Comparison of ENCODE assay signal across 10 mouse cellular contexts in the genomic region with DNA sequence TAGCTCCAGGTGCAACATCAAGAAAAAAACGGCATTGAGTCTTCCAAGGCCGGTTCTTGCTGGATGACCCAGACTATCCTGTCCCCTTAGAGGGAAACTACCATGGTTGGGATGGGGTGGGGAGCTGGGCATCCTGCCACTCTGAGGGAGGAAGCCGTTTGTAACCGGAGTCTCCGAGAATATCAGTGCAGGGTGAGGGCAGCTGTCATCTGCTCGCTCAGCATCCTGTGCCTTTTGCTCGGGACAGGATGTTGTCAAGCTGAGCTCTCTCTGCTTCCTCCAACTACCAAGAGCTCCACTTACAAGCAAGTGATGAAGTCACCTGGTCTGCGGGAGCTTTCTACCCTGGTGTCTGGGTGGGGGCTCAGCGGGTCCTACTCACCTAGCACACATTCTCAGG. TPM values are rescaled to one million over a fixed set of nuclear protein-coding genes. Genes with fewer than 3 reads are reported as not detected.
DNase-seq lines count a peak whose midpoint lies in the region; ATAC-seq lines count a peak whose summit lies in the region.
"Had no signal": no experiment of that assay in that cellular context is flagged by ENCODE, and none has a peak within 500 bp of the region (broad histone marks: within the 10 kb centered on the region; RNA-seq: fewer than 3 reads in every experiment).

No protein-coding gene starts in this region.

- peak overlapping the region; percentile 33; the same call in 1 of the 2 replicates for H3K9ac ChIP-seq in heart, embryonic 13.5 days
- H3K9ac ChIP-seq in heart, embryonic 11.5 days (ENCODE audit: low read depth, low read length), result no peak overlapping the region
- H3K9ac ChIP-seq in kidney, embryonic 16.5 days (replicated peaks; ENCODE audit: low read length), result no peak overlapping the region
- no peak overlapping the region for H3K9ac ChIP-seq in hindbrain, embryonic 13.5 days
- H3K9ac ChIP-seq: limb, embryonic 13.5 days had no signal

- H3K9me3 ChIP-seq in heart, embryonic 13.5 days, result no peaks in the 10 kb centered on the region
- no peaks in the 10 kb centered on the region for H3K9me3 ChIP-seq in heart, embryonic 11.5 days (replicated peaks; ENCODE audit: control insufficient read depth, low read length)
- H3K9me3 ChIP-seq in kidney, embryonic 16.5 days (ENCODE audit: low read length), result no peaks in the 10 kb centered on the region
- H3K9me3 ChIP-seq in hindbrain, embryonic 13.5 days, result no peaks in the 10 kb centered on the region
- H3K9me3 ChIP-seq: limb, embryonic 13.5 days had no signal

- no peak for DNase-seq in frontal cortex, adult 2 months (ENCODE audit: extremely low spot score in 1 of 2, low spot score in 1 of 2)
- DNase-seq in cerebellum, postnatal 14 days, result no peak
- DNase-seq: cerebellum, adult 9-10 months had no signal

- H3K4me3 ChIP-seq in heart, embryonic 13.5 days, result no peak overlapping the region
- H3K4me3 ChIP-seq in heart, embryonic 11.5 days (ENCODE audit: low read depth, low read length), result no peak overlapping the region
- H3K4me3 ChIP-seq in kidney, embryonic 16.5 days (ENCODE audit: low read length), result no peak overlapping the region
- no peak overlapping the region for H3K4me3 ChIP-seq in hindbrain, embryonic 13.5 days
- H3K4me3 ChIP-seq: limb, embryonic 13.5 days had no signal

- peaks cover 33% of the 10 kb centered on the region for H3K36me3 ChIP-seq in heart, embryonic 13.5 days
- peaks cover 11% of the 10 kb centered on the region for H3K36me3 ChIP-seq in heart, embryonic 11.5 days (ENCODE audit: control insufficient read depth, insufficient read depth, low read length)
- peaks cover 13% of the 10 kb centered on the region; the same call in 1 of the 2 replicates for H3K36me3 ChIP-seq in kidney, embryonic 16.5 days (ENCODE audit: insufficient read depth, low read length)
- peaks cover 33% of the 10 kb centered on the region for H3K36me3 ChIP-seq in hindbrain, embryonic 13.5 days

- H3K4me1 ChIP-seq in heart, embryonic 13.5 days, result peaks cover 14% of the 10 kb centered on the region
- H3K4me1 ChIP-seq in heart, embryonic 11.5 days (ENCODE audit: control insufficient read depth, insufficient read depth, low read length), result peaks cover 4% of the 10 kb centered on the region
- H3K4me1 ChIP-seq in kidney, embryonic 16.5 days (ENCODE audit: insufficient read depth, low read length), result peaks cover 6% of the 10 kb centered on the region
- peaks cover 10% of the 10 kb centered on the region for H3K4me1 ChIP-seq in hindbrain, embryonic 13.5 days (replicated peaks)

- H3K27ac ChIP-seq in heart, embryonic 13.5 days (replicated peaks), result peak overlapping the region; percentile 24
- H3K27ac ChIP-seq in heart, embryonic 11.5 days (ENCODE audit: low read depth, low read length), result no peak overlapping the region
- H3K27ac ChIP-seq in kidney, embryonic 16.5 days (ENCODE audit: low read length), result peak overlapping the region; percentile 49
- no peak overlapping the region for H3K27ac ChIP-seq in hindbrain, embryonic 13.5 days
- H3K27ac ChIP-seq: limb, embryonic 13.5 days had no signal

- H3K27me3 ChIP-seq in heart, embryonic 13.5 days (replicated peaks), result no peaks in the 10 kb centered on the region
- no peaks in the 10 kb centered on the region for H3K27me3 ChIP-seq in heart, embryonic 11.5 days (ENCODE audit: control insufficient read depth, insufficient read depth, low read length)
- H3K27me3 ChIP-seq in kidney, embryonic 16.5 days (ENCODE audit: insufficient read depth, low read length), result no peaks in the 10 kb centered on the region
- H3K27me3 ChIP-seq in hindbrain, embryonic 13.5 days, result no peaks in the 10 kb centered on the region
- H3K27me3 ChIP-seq: limb, embryonic 13.5 days had no signal

- ATAC-seq in heart, embryonic 13.5 days (ENCODE audit: extremely low read depth, insufficient number of reproducible peaks, low FRiP score, low TSS enrichment), result no peak
- no peak for ATAC-seq in heart, embryonic 11.5 days (replicated peaks; ENCODE audit: insufficient number of reproducible peaks, low FRiP score, low TSS enrichment)
- peak; percentile 75 for ATAC-seq in activated CD4-positive, CD25-positive, alpha-beta regulatory T cell, adult 4 months
- ATAC-seq in kidney, embryonic 16.5 days (ENCODE audit: low FRiP score, low TSS enrichment), result no peak
- ATAC-seq in neutrophil, adult 5-6 weeks (ENCODE audit: extremely low read depth, insufficient number of reproducible peaks, low FRiP score, poor library complexity, severe bottlenecking), result peak; percentile 13; the same call in 1 of the 2 replicates
- no peak for ATAC-seq in hindbrain, embryonic 13.5 days (ENCODE audit: low FRiP score)

- 47% methylated on average over 9 of the region's 9 CpGs for WGBS in heart, embryonic 13.5 days
- WGBS in heart, embryonic 11.5 days (ENCODE audit: insufficient replicate concordance), result 49% methylated on average over 9 of the region's 9 CpGs
- WGBS in kidney, embryonic 16.5 days, result 56% methylated on average over 9 of the region's 9 CpGs
- 69% methylated on average over 9 of the region's 9 CpGs for WGBS in hindbrain, embryonic 13.5 days

- no peak overlapping the region for H3K4me2 ChIP-seq in heart, embryonic 13.5 days
- H3K4me2 ChIP-seq in heart, embryonic 11.5 days, result no peak overlapping the region
- no peak overlapping the region for H3K4me2 ChIP-seq in kidney, embryonic 16.5 days (replicated peaks; ENCODE audit: low read depth, low read length)
- H3K4me2 ChIP-seq in hindbrain, embryonic 13.5 days, result no peak overlapping the region
- H3K4me2 ChIP-seq: limb, embryonic 13.5 days had no signal

RNA-seq across cellular contexts. Expression of gene Csnk1g2, which starts 4.5 kb away (rescaled TPM):
- polyA plus RNA-seq in heart, embryonic 13.5 days (2015; fragmentation: Nextera tagmentation; extraction: Ambion mirVana), result 87.5 and 89.0 TPM in 2 replicates
- 64.6 and 67.6 TPM in 2 replicates for polyA plus RNA-seq in heart, embryonic 11.5 days (2014; fragmentation: Nextera tagmentation; extraction: Ambion mirVana)
- 10 to 100 TPM; 13.3 to 16.1 TPM for polyA plus RNA-seq in activated CD4-positive, CD25-positive, alpha-beta regulatory T cell, adult 4 months (2017; shearing (Covaris generic))
- polyA plus RNA-seq in kidney, embryonic 16.5 days (2015; fragmentation: Nextera tagmentation; extraction: Ambion mirVana), result 30.8 and 93.6 TPM in 2 replicates
- total RNA-seq in neutrophil, adult 5-6 weeks (2017), result 216 and 221 TPM in 2 replicates
- polyA plus RNA-seq in frontal cortex, adult 2 months (2012; rRNA removed), result 252 and 270 TPM in 2 replicates
- polyA plus RNA-seq in hindbrain, embryonic 13.5 days (2015; fragmentation: Nextera tagmentation; extraction: Ambion mirVana), result 98.5 and 102 TPM in 2 replicates

RNA-seq across cellular contexts. Expression of gene Gm49322, which starts 12.4 kb away (rescaled TPM):
- 1.5 and 1.7 TPM in 2 replicates for polyA plus RNA-seq in heart, embryonic 13.5 days (2015; fragmentation: Nextera tagmentation; extraction: Ambion mirVana)
- polyA plus RNA-seq in heart, embryonic 11.5 days (2014; fragmentation: Nextera tagmentation; extraction: Ambion mirVana), result 0.83 and 0.84 TPM in 2 replicates
- 10 to 100 TPM in 1 of 2 experiments, 1 to 10 TPM in 1; 9.5 to 11.5 TPM for polyA plus RNA-seq in activated CD4-positive, CD25-positive, alpha-beta regulatory T cell, adult 4 months (2017; shearing (Covaris generic))
- polyA plus RNA-seq in kidney, embryonic 16.5 days (2015; fragmentation: Nextera tagmentation; extraction: Ambion mirVana), result 4.2 and 4.8 TPM in 2 replicates
- 0.74 and 1.3 TPM in 2 replicates for total RNA-seq in neutrophil, adult 5-6 weeks (2017)
- 2.8 and 3.1 TPM in 2 replicates for polyA plus RNA-seq in frontal cortex, adult 2 months (2012; rRNA removed)
- 3.1 and 3.3 TPM in 2 replicates for polyA plus RNA-seq in hindbrain, embryonic 13.5 days (2015; fragmentation: Nextera tagmentation; extraction: Ambion mirVana)

RNA-seq across cellular contexts. Expression of gene Adat3, which starts 15.5 kb away (rescaled TPM):
- polyA plus RNA-seq in heart, embryonic 13.5 days (2015; fragmentation: Nextera tagmentation; extraction: Ambion mirVana), result 4.4 and 5.6 TPM in 2 replicates
- polyA plus RNA-seq in heart, embryonic 11.5 days (2014; fragmentation: Nextera tagmentation; extraction: Ambion mirVana), result 6.2 and 6.6 TPM in 2 replicates
- polyA plus RNA-seq in activated CD4-positive, CD25-positive, alpha-beta regulatory T cell, adult 4 months (2017; shearing (Covaris generic)), result 1 to 10 TPM; 2.5 to 3.7 TPM
- 8.7 and 10.4 TPM in 2 replicates for polyA plus RNA-seq in kidney, embryonic 16.5 days (2015; fragmentation: Nextera tagmentation; extraction: Ambion mirVana)
- total RNA-seq in neutrophil, adult 5-6 weeks (2017), result not detected in 2 replicates
- polyA plus RNA-seq in frontal cortex, adult 2 months (2012; rRNA removed), result 5.6 and 8.1 TPM in 2 replicates
- polyA plus RNA-seq in hindbrain, embryonic 13.5 days (2015; fragmentation: Nextera tagmentation; extraction: Ambion mirVana), result 4.4 and 6.4 TPM in 2 replicates

RNA-seq across cellular contexts. Expression of gene Scamp4, which starts 15.5 kb away (rescaled TPM):
- 65.9 and 70.4 TPM in 2 replicates for polyA plus RNA-seq in heart, embryonic 13.5 days (2015; fragmentation: Nextera tagmentation; extraction: Ambion mirVana)
- 76.9 and 78.1 TPM in 2 replicates for polyA plus RNA-seq in heart, embryonic 11.5 days (2014; fragmentation: Nextera tagmentation; extraction: Ambion mirVana)
- polyA plus RNA-seq in activated CD4-positive, CD25-positive, alpha-beta regulatory T cell, adult 4 months (2017; shearing (Covaris generic)), result 100 to 1,000 TPM; 104 to 107 TPM
- polyA plus RNA-seq in kidney, embryonic 16.5 days (2015; fragmentation: Nextera tagmentation; extraction: Ambion mirVana), result 113 and 117 TPM in 2 replicates
- total RNA-seq in neutrophil, adult 5-6 weeks (2017), result 11.2 and 13.3 TPM in 2 replicates
- 61.0 and 66.1 TPM in 2 replicates for polyA plus RNA-seq in frontal cortex, adult 2 months (2012; rRNA removed)
- 65.1 and 67.5 TPM in 2 replicates for polyA plus RNA-seq in hindbrain, embryonic 13.5 days (2015; fragmentation: Nextera tagmentation; extraction: Ambion mirVana)

RNA-seq across cellular contexts. Expression of gene Abhd17a, which starts 28.0 kb away (rescaled TPM):
- 81.7 and 85.1 TPM in 2 replicates for polyA plus RNA-seq in heart, embryonic 13.5 days (2015; fragmentation: Nextera tagmentation; extraction: Ambion mirVana)
- polyA plus RNA-seq in heart, embryonic 11.5 days (2014; fragmentation: Nextera tagmentation; extraction: Ambion mirVana), result 94.3 and 100 TPM in 2 replicates
- 10 to 100 TPM in 1 of 2 experiments, 1 to 10 TPM in 1; 9.4 to 11.8 TPM for polyA plus RNA-seq in activated CD4-positive, CD25-positive, alpha-beta regulatory T cell, adult 4 months (2017; shearing (Covaris generic))
- polyA plus RNA-seq in kidney, embryonic 16.5 days (2015; fragmentation: Nextera tagmentation; extraction: Ambion mirVana), result 86.5 and 89.2 TPM in 2 replicates
- total RNA-seq in neutrophil, adult 5-6 weeks (2017), result 26.4 and 33.0 TPM in 2 replicates
- polyA plus RNA-seq in frontal cortex, adult 2 months (2012; rRNA removed), result 253 and 271 TPM in 2 replicates
- 93.8 and 96.2 TPM in 2 replicates for polyA plus RNA-seq in hindbrain, embryonic 13.5 days (2015; fragmentation: Nextera tagmentation; extraction: Ambion mirVana)

Comparison
In these comparisons a context has a peak if more than half of its experiments do, and no peak if none do; other contexts are left out.
1. H3K27ac ChIP-seq: peak in heart, embryonic 13.5 days (single experiment) and kidney, embryonic 16.5 days (single experiment); none in heart, embryonic 11.5 days (single experiment) and hindbrain, embryonic 13.5 days (single experiment).
2. ATAC-seq: peak in activated CD4-positive, CD25-positive, alpha-beta regulatory T cell, adult 4 months (single experiment) and neutrophil, adult 5-6 weeks (single experiment); none in heart, embryonic 13.5 days (single experiment), heart, embryonic 11.5 days (single experiment), kidney, embryonic 16.5 days (single experiment) and hindbrain, embryonic 13.5 days (single experiment).